Mouse (Mus musculus): Measurements from ENCODE around the gene Crispld2. TPM values are rescaled to one million over a fixed set of nuclear protein-coding genes. Genes with fewer than 3 reads are reported as not detected.
A peak's percentile ranks its signal among the peaks of the same experiment; 100 is the strongest.

Gene Crispld2
- total and polyA plus RNA-seq, 3 experiments = 15.5 to 20.4 (median 19.5) TPM

GRCm38 (mm10) chr8:120036111-120036510 is 43.9 kb downstream of the Crispld2 start:
- DNase-seq = peak; percentile 68

- no peak for DNase-seq
Observed at GRCm38 (mm10) chr8:120036578-120036977, 44.3 kb downstream of the Crispld2 start.

- DNase-seq = peak; percentile 38
Observed at GRCm38 (mm10) chr8:120037199-120037598, 45.0 kb downstream of the Crispld2 start.

- DNase-seq = no peak
Observed at GRCm38 (mm10) chr8:120037611-120038010, 45.4 kb downstream of the Crispld2 start.

- DNase-seq = no peak
Observed at GRCm38 (mm10) chr8:120038741-120039140, 46.5 kb downstream of the Crispld2 start.

GRCm38 (mm10) chr8:120039313-120039919 is 47.2 kb downstream of the Crispld2 start:
- DNase-seq = no peak

GRCm38 (mm10) chr8:120040861-120041260 is 48.6 kb downstream of the Crispld2 start:
- peak; percentile 59 for DNase-seq

- DNase-seq = peak; percentile 59
Observed at GRCm38 (mm10) chr8:120042542-120043312, 50.5 kb downstream of the Crispld2 start.

GRCm38 (mm10) chr8:120044907-120045306 is 52.7 kb downstream of the Crispld2 start:
- DNase-seq = no peak

- DNase-seq = no peak
Observed at GRCm38 (mm10) chr8:120045471-120045870, 53.2 kb downstream of the Crispld2 start.

- peak; percentile 89 for DNase-seq
Observed at GRCm38 (mm10) chr8:120046258-120047020, 54.2 kb downstream of the Crispld2 start.

- DNase-seq = no peak
Observed at GRCm38 (mm10) chr8:120049949-120050348, 57.7 kb downstream of the Crispld2 start.

GRCm38 (mm10) chr8:120050376-120050775 is 58.1 kb downstream of the Crispld2 start:
- DNase-seq = no peak

GRCm38 (mm10) chr8:120051006-120051405 is 58.8 kb downstream of the Crispld2 start:
- DNase-seq = peak; percentile 69

GRCm38 (mm10) chr8:120051908-120052307 is 59.7 kb downstream of the Crispld2 start:
- DNase-seq = no peak

GRCm38 (mm10) chr8:120052318-120052717 is 60.1 kb downstream of the Crispld2 start:
- no peak for DNase-seq

- DNase-seq = no peak
Observed at GRCm38 (mm10) chr8:120054833-120055232, 62.6 kb downstream of the Crispld2 start.

GRCm38 (mm10) chr8:120057078-120057477 is 64.8 kb downstream of the Crispld2 start:
- no peak for DNase-seq

- DNase-seq = no peak
Observed at GRCm38 (mm10) chr8:120062742-120063141, 70.5 kb downstream of the Crispld2 start.

- DNase-seq = no peak
Observed at GRCm38 (mm10) chr8:120063326-120063725, 71.1 kb downstream of the Crispld2 start.

- peak; percentile 46 for DNase-seq
Observed at GRCm38 (mm10) chr8:120065611-120066010, 73.4 kb downstream of the Crispld2 start.

- peak; percentile 63 for DNase-seq
Observed at GRCm38 (mm10) chr8:120066226-120066625, 74.0 kb downstream of the Crispld2 start.

Measured in adrenal gland, adult 2 months (tissue).